Mouse (Mus musculus): Measurements from ENCODE around the gene Guca2a. TPM values are rescaled to one million over a fixed set of nuclear protein-coding genes. Genes with fewer than 3 reads are reported as not detected.
"Not testable (repeated sequence)": the region's sequence is repeated elsewhere in the genome, so short reads cannot be mapped to it uniquely, and the experiment has no call there.

The Guca2a gene
- polyA plus RNA-seq, 1 experiment from 2014 or later: 1.5 TPM

DNA sequence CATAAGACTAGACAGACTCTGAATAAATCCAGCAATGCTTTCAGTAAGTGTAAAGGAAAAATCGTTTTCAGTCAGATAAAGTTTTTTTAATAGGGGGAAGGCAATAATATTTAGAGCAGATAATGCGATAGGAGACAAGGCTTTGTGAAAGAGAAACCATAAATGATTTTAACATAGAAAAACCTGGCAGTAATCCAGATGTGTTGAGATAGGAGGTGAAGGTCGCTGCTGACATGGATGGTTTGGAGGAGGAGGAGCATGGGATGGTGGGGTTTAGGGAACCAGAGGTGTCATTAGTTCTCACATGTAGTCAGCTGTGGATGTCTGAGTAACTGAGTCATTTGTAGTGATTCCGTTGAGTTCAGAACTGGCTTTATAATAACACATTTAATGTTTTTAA lies 22.8 kb upstream of the Guca2a start:
- WGBS: 37% methylated on average over 4 of the region's 4 CpGs
- Histone ChIP-seq H3K4me2 (ENCODE audit: low read depth, low read length) (no peak overlapping the region), H3K4me3 (ENCODE audit: low read length) (no peak overlapping the region), H3K27me3 (ENCODE audit: control insufficient read depth, insufficient read depth, low read length) (no peaks in the 10 kb centered on the region), H3K4me1 (ENCODE audit: control insufficient read depth, insufficient read depth, low read length) (peaks cover 9% of the 10 kb centered on the region; the same call in 1 of the 2 replicates), H3K9me3 (replicated peaks; ENCODE audit: control insufficient read depth, low read length) (no peaks in the 10 kb centered on the region), H3K36me3 (ENCODE audit: control insufficient read depth, insufficient read depth) (peaks cover 4% of the 10 kb centered on the region), H3K9ac (ENCODE audit: low read length) (no peak overlapping the region), H3K27ac (ENCODE audit: low read length) (no peak overlapping the region; the same call in 1 of the 2 replicates)
- ATAC-seq (replicated peaks; ENCODE audit: extremely low read depth, insufficient read depth, low FRiP score): no peak

DNA sequence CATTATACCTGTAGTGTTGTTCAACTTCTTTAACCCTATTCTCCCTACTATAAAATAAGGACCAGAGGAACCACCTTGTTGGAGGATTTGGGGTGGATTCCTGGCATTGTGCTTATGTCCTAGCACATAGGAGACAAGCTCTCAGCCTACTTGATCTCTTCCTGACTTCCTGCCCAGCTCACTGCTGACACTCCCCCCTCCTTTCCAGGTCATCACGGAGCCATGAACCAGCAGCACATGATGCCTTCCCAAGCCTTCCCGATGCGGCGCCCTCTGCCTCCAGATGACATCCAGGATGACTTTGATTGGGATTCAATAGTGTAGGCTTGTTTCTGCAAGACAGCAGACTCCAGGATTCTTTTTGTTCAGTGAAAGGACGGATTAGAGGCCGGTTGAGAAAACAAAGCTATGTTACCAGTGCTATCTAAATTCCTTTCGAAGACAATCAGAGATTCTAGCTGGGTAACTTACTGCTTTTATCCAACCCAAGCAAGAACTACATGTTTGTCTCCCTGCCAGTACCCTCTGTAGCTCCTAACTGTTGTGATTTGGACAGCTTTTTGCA lies 11.3 kb upstream of the Guca2a start:
- Histone ChIP-seq H3K27ac (ENCODE audit: low read length) (peak overlapping the region; percentile 58), H3K9me3 (replicated peaks; ENCODE audit: control insufficient read depth, low read length) (no peaks in the 10 kb centered on the region), H3K36me3 (ENCODE audit: control insufficient read depth, insufficient read depth) (peaks cover 27% of the 10 kb centered on the region)

DNA sequence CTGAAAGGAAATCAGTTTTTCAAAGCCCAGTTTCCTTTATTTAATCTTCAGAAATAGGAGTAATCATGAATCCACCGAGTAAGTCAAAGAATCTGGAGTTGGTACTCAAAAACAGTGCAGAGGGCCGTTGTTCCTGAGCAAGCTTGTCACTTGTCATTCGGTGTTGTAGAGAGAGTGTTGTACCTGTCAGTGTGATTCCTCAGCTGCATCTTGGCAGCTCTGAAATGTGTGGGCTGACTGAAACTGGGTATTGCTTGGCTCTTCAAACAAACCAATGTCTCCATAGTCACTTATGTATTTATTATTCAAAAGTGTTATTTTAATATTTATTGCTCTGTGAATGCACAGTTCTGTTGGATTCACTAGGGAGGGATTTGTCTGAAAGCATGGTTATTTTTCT lies 10.6 kb upstream of the Guca2a start:
- Histone ChIP-seq H3K27me3 (ENCODE audit: control insufficient read depth, insufficient read depth, low read length) (no peaks in the 10 kb centered on the region), H3K9ac (ENCODE audit: low read length) (no peak overlapping the region), H3K36me3 (ENCODE audit: control insufficient read depth, insufficient read depth) (peaks cover 27% of the 10 kb centered on the region), H3K4me3 (ENCODE audit: low read length) (no peak overlapping the region), H3K4me2 (ENCODE audit: low read depth, low read length) (no peak overlapping the region), H3K9me3 (replicated peaks; ENCODE audit: control insufficient read depth, low read length) (no peaks in the 10 kb centered on the region), H3K4me1 (ENCODE audit: control insufficient read depth, insufficient read depth, low read length) (peaks cover 27% of the 10 kb centered on the region), H3K27ac (ENCODE audit: low read length) (peak overlapping the region; percentile 64)
- ATAC-seq (replicated peaks; ENCODE audit: extremely low read depth, insufficient read depth, low FRiP score): no peak
- 47% methylated on average over 3 of the region's 3 CpGs for WGBS

More for the DNA sequence above, 11.3 kb upstream of the Guca2a start:
- no peak for ATAC-seq (replicated peaks; ENCODE audit: extremely low read depth, insufficient read depth, low FRiP score)
- no peaks in the 10 kb centered on the region for H3K27me3 ChIP-seq (ENCODE audit: control insufficient read depth, insufficient read depth, low read length)
- H3K4me2 ChIP-seq (ENCODE audit: low read depth, low read length): no peak overlapping the region
- H3K4me1 ChIP-seq (ENCODE audit: control insufficient read depth, insufficient read depth, low read length): peaks cover 20% of the 10 kb centered on the region
- no peak overlapping the region for H3K4me3 ChIP-seq (ENCODE audit: low read length)
- WGBS: 46% methylated on average over 7 of the region's 7 CpGs
- 0 out of 2 replicates have a peak overlapping the region, but pooled peaks have one; percentile 12 for H3K9ac ChIP-seq (ENCODE audit: low read length)

DNA sequence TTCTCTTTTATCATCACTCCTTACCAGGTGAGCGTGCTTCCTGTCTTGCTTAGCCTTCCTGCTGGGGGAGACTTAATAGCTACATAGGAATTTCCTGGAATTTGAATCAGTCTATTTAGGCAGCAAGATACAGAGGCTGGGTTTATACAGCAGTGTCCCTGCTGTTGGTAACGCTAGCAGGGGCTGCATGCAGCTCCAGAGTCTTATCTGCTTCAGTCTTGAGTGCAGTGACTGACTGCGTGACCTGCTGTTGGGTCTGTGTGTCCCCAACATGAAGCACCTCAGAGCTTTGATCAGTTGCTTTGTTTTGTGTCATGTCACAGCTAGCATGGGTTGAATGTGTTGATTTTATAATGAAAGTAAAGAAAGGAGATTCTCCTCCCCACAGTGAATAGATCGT lies 10.2 kb upstream of the Guca2a start:
- peaks cover 27% of the 10 kb centered on the region for H3K36me3 ChIP-seq (ENCODE audit: control insufficient read depth, insufficient read depth)
- no peak overlapping the region for H3K9ac ChIP-seq (ENCODE audit: low read length)
- no peaks in the 10 kb centered on the region for H3K9me3 ChIP-seq (replicated peaks; ENCODE audit: control insufficient read depth, low read length)
- peaks cover 30% of the 10 kb centered on the region for H3K4me1 ChIP-seq (ENCODE audit: control insufficient read depth, insufficient read depth, low read length)
- H3K4me2 ChIP-seq (ENCODE audit: low read depth, low read length): no peak overlapping the region
- no peak overlapping the region for H3K4me3 ChIP-seq (ENCODE audit: low read length)
- WGBS: 42% methylated on average over 4 of the region's 4 CpGs
- H3K27ac ChIP-seq (ENCODE audit: low read length): peak overlapping the region; percentile 64
- H3K27me3 ChIP-seq (ENCODE audit: control insufficient read depth, insufficient read depth, low read length): no peaks in the 10 kb centered on the region
- ATAC-seq (replicated peaks; ENCODE audit: extremely low read depth, insufficient read depth, low FRiP score): 0 out of 2 replicates have a peak, but pooled peaks have one; percentile 54

DNA sequence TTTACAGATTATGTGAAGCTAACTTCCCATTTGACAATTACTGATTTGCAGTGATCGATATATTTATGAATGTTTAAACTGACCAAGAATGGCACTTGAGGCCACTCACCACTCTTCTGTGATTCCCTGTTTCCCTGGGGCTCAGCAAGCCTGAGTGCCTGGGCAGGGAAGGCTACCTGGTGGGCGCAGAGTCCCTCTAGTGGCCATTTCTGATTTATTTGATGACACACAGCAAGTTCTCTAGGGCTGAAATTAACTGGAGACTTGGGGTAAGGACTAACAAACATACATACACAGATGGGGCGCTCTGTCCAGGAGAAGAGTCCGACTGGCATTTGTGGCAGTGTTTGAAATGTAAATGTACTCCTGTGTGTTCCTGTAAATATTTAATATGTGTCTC lies 9.1 kb upstream of the Guca2a start:
- not testable (repeated sequence) for H3K27me3 ChIP-seq (ENCODE audit: control insufficient read depth, insufficient read depth, low read length); H3K9me3 ChIP-seq (replicated peaks; ENCODE audit: control insufficient read depth, low read length); H3K4me2 ChIP-seq (ENCODE audit: low read depth, low read length); ATAC-seq (replicated peaks; ENCODE audit: extremely low read depth, insufficient read depth, low FRiP score); H3K9ac ChIP-seq (ENCODE audit: low read length); H3K4me3 ChIP-seq (ENCODE audit: low read length); H3K27ac ChIP-seq (ENCODE audit: low read length)
- H3K36me3 ChIP-seq (ENCODE audit: control insufficient read depth, insufficient read depth): peaks cover 24% of the 10 kb centered on the region
- 65% methylated on average over 4 of the region's 4 CpGs for WGBS
- peaks cover 40% of the 10 kb centered on the region for H3K4me1 ChIP-seq (ENCODE audit: control insufficient read depth, insufficient read depth, low read length)

DNA sequence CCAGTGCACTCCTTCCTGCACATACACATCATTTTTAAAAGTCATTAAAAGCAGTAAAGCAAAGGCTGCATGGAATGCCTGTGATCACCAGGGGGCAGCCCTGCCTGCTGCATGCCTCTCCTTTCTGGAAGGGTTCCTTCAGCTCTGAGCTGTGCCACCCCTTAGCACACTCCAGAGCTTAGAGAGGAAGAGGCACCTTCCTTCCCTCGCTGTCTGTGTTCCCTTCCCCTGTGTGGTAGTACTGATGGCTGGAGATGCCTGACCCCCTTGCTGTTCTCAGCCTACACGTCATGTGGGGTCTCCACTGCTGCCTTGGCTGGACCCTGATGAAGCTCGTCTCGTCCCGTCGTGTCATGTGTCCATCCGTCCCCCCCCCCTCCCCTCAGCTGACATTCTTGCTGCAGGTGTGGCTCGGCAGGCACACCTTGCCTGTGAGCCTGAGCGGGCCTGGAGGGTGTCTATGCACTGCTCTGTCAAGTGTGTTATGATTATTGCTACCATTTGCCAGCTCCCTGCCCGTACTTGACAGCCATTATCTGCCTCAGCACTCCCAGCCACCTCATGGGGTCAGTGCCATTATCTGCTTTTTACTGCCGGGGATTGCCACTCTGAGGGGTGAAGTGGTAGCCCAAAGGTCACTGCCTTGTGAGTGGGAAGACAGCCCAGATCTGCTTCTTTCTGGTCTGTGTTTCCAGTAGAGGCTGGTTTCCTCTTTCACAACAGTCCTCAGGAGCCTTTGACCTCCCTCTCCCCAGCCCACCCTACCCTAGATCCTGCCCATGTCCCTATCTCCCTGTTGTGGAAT lies 6.2 kb upstream of the Guca2a start:
- Histone ChIP-seq H3K36me3 (ENCODE audit: control insufficient read depth, insufficient read depth) (peaks cover 13% of the 10 kb centered on the region), H3K9ac (ENCODE audit: low read length) (peak overlapping the region; percentile 59), H3K4me3 (ENCODE audit: low read length) (no peak overlapping the region), H3K27me3 (ENCODE audit: control insufficient read depth, insufficient read depth, low read length) (no peaks in the 10 kb centered on the region), H3K9me3 (replicated peaks; ENCODE audit: control insufficient read depth, low read length) (no peaks in the 10 kb centered on the region), H3K4me1 (ENCODE audit: control insufficient read depth, insufficient read depth, low read length) (peaks cover 61% of the 10 kb centered on the region), H3K27ac (ENCODE audit: low read length) (peak overlapping the region; percentile 67), H3K4me2 (ENCODE audit: low read depth, low read length) (no peak overlapping the region; the same call in 1 of the 2 replicates)
- peak; percentile 53; the same call in 1 of the 2 replicates for ATAC-seq (replicated peaks; ENCODE audit: extremely low read depth, insufficient read depth, low FRiP score)
- WGBS: 24% methylated on average over 11 of the region's 11 CpGs

DNA sequence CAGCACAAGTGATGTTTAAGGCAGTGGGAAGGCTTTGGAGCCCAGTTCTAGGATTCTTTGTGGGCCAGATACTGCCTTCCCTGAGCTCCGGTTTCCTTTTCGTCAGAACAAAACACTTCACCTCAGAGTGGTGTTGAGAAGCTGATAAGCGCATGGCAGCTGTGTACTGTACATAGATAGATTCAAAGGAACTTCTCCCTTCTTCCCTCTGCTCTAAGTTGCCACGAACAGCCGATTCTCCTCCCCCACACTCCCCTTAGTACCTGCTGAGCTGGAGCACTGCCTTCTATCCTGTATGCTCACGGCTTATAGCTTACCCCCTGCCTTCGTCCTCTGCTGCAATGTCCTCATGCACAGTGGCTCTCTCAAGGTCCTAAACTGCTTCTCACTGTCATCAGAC lies 4.8 kb upstream of the Guca2a start:
- H3K27ac ChIP-seq (ENCODE audit: low read length): peak overlapping the region; percentile 77
- H3K9me3 ChIP-seq (replicated peaks; ENCODE audit: control insufficient read depth, low read length): no peaks in the 10 kb centered on the region
- H3K4me3 ChIP-seq (ENCODE audit: low read length): no peak overlapping the region
- H3K4me1 ChIP-seq (ENCODE audit: control insufficient read depth, insufficient read depth, low read length): peaks cover 57% of the 10 kb centered on the region
- peak overlapping the region; percentile 47 for H3K9ac ChIP-seq (ENCODE audit: low read length)
- no peaks in the 10 kb centered on the region for H3K27me3 ChIP-seq (ENCODE audit: control insufficient read depth, insufficient read depth, low read length)
- no peak for ATAC-seq (replicated peaks; ENCODE audit: extremely low read depth, insufficient read depth, low FRiP score)
- peaks cover 11% of the 10 kb centered on the region for H3K36me3 ChIP-seq (ENCODE audit: control insufficient read depth, insufficient read depth)
- WGBS: 25% methylated on average over 7 of the region's 7 CpGs
- H3K4me2 ChIP-seq (ENCODE audit: low read depth, low read length): peak overlapping the region; percentile 20; the same call in 1 of the 2 replicates

DNA sequence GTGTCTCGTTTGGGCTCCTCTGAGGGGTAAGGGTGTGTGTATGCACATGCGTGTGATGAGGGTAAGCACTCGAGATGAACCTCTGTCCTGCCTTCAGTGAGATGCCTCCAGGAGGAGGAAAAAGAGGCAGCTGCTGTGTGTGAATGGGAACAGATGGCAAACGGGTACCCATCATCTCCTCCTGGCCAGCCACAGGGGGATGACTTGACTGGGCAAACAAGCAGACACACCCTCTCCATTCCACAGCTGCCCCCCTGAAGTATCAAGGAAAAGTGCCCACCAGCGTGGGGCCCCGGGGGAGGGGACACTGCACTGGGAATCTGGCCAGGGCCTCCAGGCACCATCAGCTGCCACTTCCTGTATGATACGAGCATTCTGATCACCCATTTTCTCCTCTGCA lies 4.2 kb upstream of the Guca2a start:
- 38% methylated on average over 7 of the region's 7 CpGs for WGBS
- Histone ChIP-seq H3K27ac (ENCODE audit: low read length) (peak overlapping the region; percentile 77), H3K9me3 (replicated peaks; ENCODE audit: control insufficient read depth, low read length) (no peaks in the 10 kb centered on the region), H3K36me3 (ENCODE audit: control insufficient read depth, insufficient read depth) (peaks cover 11% of the 10 kb centered on the region), H3K9ac (ENCODE audit: low read length) (peak overlapping the region; percentile 47), H3K4me3 (ENCODE audit: low read length) (no peak overlapping the region), H3K27me3 (ENCODE audit: control insufficient read depth, insufficient read depth, low read length) (no peaks in the 10 kb centered on the region), H3K4me2 (ENCODE audit: low read depth, low read length) (0 out of 2 replicates have a peak overlapping the region, but pooled peaks have one; percentile 20), H3K4me1 (ENCODE audit: control insufficient read depth, insufficient read depth, low read length) (peaks cover 57% of the 10 kb centered on the region)
- no peak for ATAC-seq (replicated peaks; ENCODE audit: extremely low read depth, insufficient read depth, low FRiP score)

DNA sequence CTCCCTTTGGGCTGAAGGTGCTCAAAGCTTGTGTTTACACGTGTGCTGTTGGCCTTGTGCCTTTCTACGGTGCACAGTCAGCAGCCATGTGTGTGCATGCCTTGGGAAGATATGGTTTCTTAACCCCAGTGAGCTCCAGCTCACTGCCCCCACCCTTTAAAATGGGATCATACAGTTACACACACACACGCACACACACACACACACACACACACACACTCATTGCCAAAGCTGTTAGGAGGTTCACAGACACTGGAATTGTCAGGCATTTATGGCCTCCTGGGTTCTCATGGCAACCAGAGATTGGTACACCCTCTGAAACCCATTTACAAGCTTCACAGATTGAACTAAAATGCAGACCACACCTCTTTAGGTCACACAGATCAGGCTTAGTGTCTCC lies 3.6 kb upstream of the Guca2a start:
- no peak overlapping the region for H3K4me2 ChIP-seq (ENCODE audit: low read depth, low read length)
- no peak overlapping the region for H3K9ac ChIP-seq (ENCODE audit: low read length)
- 0 out of 2 replicates have a peak overlapping the region, but pooled peaks have one; percentile 16 for H3K27ac ChIP-seq (ENCODE audit: low read length)
- no peaks in the 10 kb centered on the region for H3K9me3 ChIP-seq (replicated peaks; ENCODE audit: control insufficient read depth, low read length)
- ATAC-seq (replicated peaks; ENCODE audit: extremely low read depth, insufficient read depth, low FRiP score): no peak
- no peak overlapping the region for H3K4me3 ChIP-seq (ENCODE audit: low read length)
- peaks cover 57% of the 10 kb centered on the region for H3K4me1 ChIP-seq (ENCODE audit: control insufficient read depth, insufficient read depth, low read length)
- H3K36me3 ChIP-seq (ENCODE audit: control insufficient read depth, insufficient read depth): peaks cover 9% of the 10 kb centered on the region
- 72% methylated on average over 3 of the region's 3 CpGs for WGBS
- H3K27me3 ChIP-seq (ENCODE audit: control insufficient read depth, insufficient read depth, low read length): no peaks in the 10 kb centered on the region

Data from heart, embryonic 16.5 days (tissue).